Mouse (Mus musculus) embryo, embryonic 10.5 days (tissue): ENCODE results near the gene Kcnc1.

Experiments used
- DNase-seq: peaks from one replicate; pipeline ENCODE4 v3.0.0-alpha.2; 2015; ENCODE audit warnings: low spot score

Kcnc1 gene

GRCm38 (mm10) chr7:46394933-46395332 is 1.4 kb upstream of the Kcnc1 start:
- DNase-seq, result no peak

GRCm38 (mm10) chr7:46395571-46395970 is 726 bp upstream of the Kcnc1 start:
- no peak for DNase-seq

- DNase-seq, result no peak
These were observed 833 bp downstream of the Kcnc1 start for GRCm38 (mm10) chr7:46396928-46397731.

- DNase-seq, result no peak
These were observed 1.5 kb downstream of the Kcnc1 start for GRCm38 (mm10) chr7:46397732-46398333.

GRCm38 (mm10) chr7:46398612-46399011 is 2.3 kb downstream of the Kcnc1 start:
- DNase-seq, result no peak

- no peak for DNase-seq
These were observed 3.4 kb downstream of the Kcnc1 start for GRCm38 (mm10) chr7:46399676-46400075.

GRCm38 (mm10) chr7:46400346-46400745 is 4.0 kb downstream of the Kcnc1 start:
- DNase-seq, result no peak

GRCm38 (mm10) chr7:46401371-46402180 is 5.3 kb downstream of the Kcnc1 start:
- DNase-seq, result no peak

GRCm38 (mm10) chr7:46403616-46404485 is 7.6 kb downstream of the Kcnc1 start:
- no peak for DNase-seq

GRCm38 (mm10) chr7:46404756-46405155 is 8.5 kb downstream of the Kcnc1 start:
- DNase-seq, result no peak

GRCm38 (mm10) chr7:46408606-46409005 is 12.3 kb downstream of the Kcnc1 start:
- DNase-seq, result no peak

- no peak for DNase-seq
These were observed 13.0 kb downstream of the Kcnc1 start for GRCm38 (mm10) chr7:46409204-46409789.

GRCm38 (mm10) chr7:46410727-46411126 is 14.4 kb downstream of the Kcnc1 start:
- DNase-seq, result no peak

- DNase-seq, result no peak
These were observed 16.5 kb downstream of the Kcnc1 start for GRCm38 (mm10) chr7:46412823-46413222.

GRCm38 (mm10) chr7:46413959-46414725 is 17.8 kb downstream of the Kcnc1 start:
- DNase-seq, result no peak

GRCm38 (mm10) chr7:46415818-46416425 is 19.6 kb downstream of the Kcnc1 start:
- DNase-seq, result no peak

- no peak for DNase-seq
These were observed 21.2 kb downstream of the Kcnc1 start for GRCm38 (mm10) chr7:46417467-46417866.

GRCm38 (mm10) chr7:46418102-46418622 is 21.9 kb downstream of the Kcnc1 start:
- DNase-seq, result no peak

GRCm38 (mm10) chr7:46421535-46421934 is 25.2 kb downstream of the Kcnc1 start:
- no peak for DNase-seq
